Mouse (Mus musculus): ENCODE data around the gene Mta3.

DNA sequence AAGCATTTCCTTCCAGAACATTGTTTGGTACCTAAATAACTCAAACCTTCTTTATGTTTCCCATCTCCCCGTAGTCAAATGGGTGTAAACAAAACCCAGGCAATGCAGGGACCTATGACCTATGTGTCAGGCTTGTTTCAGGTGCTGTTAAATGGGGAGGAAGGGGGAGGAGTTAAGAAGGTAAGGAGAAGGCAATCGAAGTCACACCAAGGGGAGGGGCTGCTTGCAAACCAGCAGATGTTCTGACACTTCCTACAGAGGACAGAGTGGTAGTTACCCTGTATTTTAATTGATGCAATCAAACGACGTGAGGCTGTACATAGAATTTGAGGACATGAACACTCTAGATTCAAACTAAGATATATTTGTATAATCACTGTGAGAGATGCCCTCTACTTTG is 142.5 kb downstream of the Mta3 start:
- TF ChIP-seq MAZ (IDR thresholded peaks at IDR 0.05; ENCODE audit: low read depth, low read length): peak; percentile 56; the same call in 1 of the 2 replicates
- TF ChIP-seq CTCF (conservative IDR thresholded peaks at IDR 0.05 in 1 of 2, IDR thresholded peaks at IDR 0.05 in 1 of 2; ENCODE audit: low read depth in 2 of 2, low read length in 2 of 2): no peak
- no peak for TF ChIP-seq TBP (conservative IDR thresholded peaks at IDR 0.05; ENCODE audit: low read depth, low read length)
- no peak; the same call in 1 of the 2 replicates for TF ChIP-seq POLR2A (IDR thresholded peaks at IDR 0.05; ENCODE audit: low read depth, low read length)
- TF ChIP-seq HCFC1 (IDR thresholded peaks at IDR 0.05; ENCODE audit: low read depth, low read length): no peak
- no peak for TF ChIP-seq E2F4 (IDR thresholded peaks at IDR 0.05; ENCODE audit: insufficient replicate concordance, low read depth, low read length)
- TF ChIP-seq JUND (conservative IDR thresholded peaks at IDR 0.05; ENCODE audit: low read depth, low read length): no peak
- TF ChIP-seq POLR2AphosphoS2 (IDR thresholded peaks at IDR 0.05; ENCODE audit: low read depth, low read length): no peak
- no peak for TF ChIP-seq MAFK (IDR thresholded peaks at IDR 0.05; ENCODE audit: insufficient replicate concordance, low read length)
